Mouse (Mus musculus) MEL (cell line): Measurements from ENCODE around the gene Olfr1394.

Experiments used
- CHD2 ChIP-seq: IDR thresholded peaks from 2 replicates; pipeline ENCODE4 v1.6.1; 2011; ENCODE audit warnings: low read length, improper control_type of control experiment
- CTCF ChIP-seq, 3 experiments: IDR thresholded peaks in 2 of 3; conservative IDR thresholded peaks in 1 of 3; 2 replicates each; pipeline ENCODE4 v1.5.1; 2011 to 2012; ENCODE audit warnings: low read length in 3 of 3, low read depth in 2 of 3, mild to moderate bottlenecking in 2 of 3, improper control_type of control experiment in 1 of 3, inconsistent platforms in 1 of 3, mixed read lengths in 1 of 3, moderate library complexity in 1 of 3; ENCODE audit not compliant: control insufficient read depth in 1 of 3, insufficient read depth in 1 of 3, poor library complexity in 1 of 3, severe bottlenecking in 1 of 3
- NRF1 ChIP-seq: IDR thresholded peaks from 2 replicates; pipeline ENCODE4 v1.6.1; 2014; ENCODE audit warnings: low read depth, mild to moderate bottlenecking, inconsistent platforms, low read length, improper control_type of control experiment, moderate library complexity; ENCODE audit not compliant: poor library complexity, insufficient read depth, severe bottlenecking
- POLR2A ChIP-seq, 2 experiments: IDR thresholded peaks; 2 replicates each; pipeline ENCODE4 v1.6.1; 2011 to 2012; ENCODE audit warnings: low read length in 2 of 2, mild to moderate bottlenecking in 2 of 2, control low read depth in 1 of 2, improper control_type of control experiment in 1 of 2, low read depth in 1 of 2, moderate library complexity in 1 of 2; ENCODE audit not compliant: control insufficient read depth in 1 of 2, insufficient read depth in 1 of 2, poor library complexity in 1 of 2
- RAD21 ChIP-seq: IDR thresholded peaks from 2 replicates; pipeline ENCODE4 v1.6.1; 2011; ENCODE audit warnings: mild to moderate bottlenecking, low read depth, low read length, improper control_type of control experiment
- TAL1 ChIP-seq: IDR thresholded peaks from 2 replicates; pipeline ENCODE4 v1.6.1; 2012; ENCODE audit warnings: mild to moderate bottlenecking, inconsistent platforms, low read length, moderate library complexity, mixed read lengths
- USF2 ChIP-seq, 2 experiments: IDR thresholded peaks; 2 replicates each; pipeline ENCODE4 v1.6.1; 2011 to 2012; ENCODE audit warnings: improper control_type of control experiment in 2 of 2, low read length in 2 of 2, borderline replicate concordance in 1 of 2, inconsistent platforms in 1 of 2, low read depth in 1 of 2, mild to moderate bottlenecking in 1 of 2; ENCODE audit not compliant: insufficient read depth in 1 of 2

DNA sequence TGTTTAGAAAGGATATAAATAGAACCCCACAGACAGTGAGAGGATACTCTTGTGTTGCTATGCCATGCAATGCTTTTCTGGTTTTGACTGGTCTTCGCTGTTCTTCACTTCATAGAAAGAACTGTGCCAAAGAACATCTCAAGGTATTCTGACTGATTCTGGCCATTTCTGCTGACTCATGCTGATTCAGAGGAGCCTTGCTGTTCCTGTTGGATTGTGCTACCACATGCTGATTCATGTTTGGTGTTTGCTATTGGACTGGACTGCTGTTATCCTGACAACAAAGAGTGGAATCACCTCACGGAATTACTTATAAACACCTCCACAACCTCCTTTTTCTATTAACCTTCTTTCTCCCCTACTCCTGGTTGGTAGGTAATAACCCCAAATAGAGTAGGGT lies 30.0 kb upstream of the Olfr1394 start:
- TF ChIP-seq CTCF (IDR thresholded peaks at IDR 0.05 in 2 of 3, conservative IDR thresholded peaks at IDR 0.05 in 1 of 3; ENCODE audit: control insufficient read depth in 1 of 3, insufficient read depth in 1 of 3, low read depth in 2 of 3, low read length in 3 of 3, poor library complexity in 1 of 3, severe bottlenecking in 1 of 3), result no peak
- no peak for TF ChIP-seq TAL1
- no peak for TF ChIP-seq POLR2A (IDR thresholded peaks at IDR 0.05; ENCODE audit: control insufficient read depth in 1 of 2, insufficient read depth in 1 of 2, low read depth in 1 of 2, low read length in 2 of 2, poor library complexity in 1 of 2)
- no peak for TF ChIP-seq NRF1
- no peak for TF ChIP-seq RAD21
- TF ChIP-seq CHD2, result no peak
- no peak for TF ChIP-seq USF2 (IDR thresholded peaks at IDR 0.05; ENCODE audit: borderline replicate concordance in 1 of 2, insufficient read depth in 1 of 2, low read depth in 1 of 2, low read length in 2 of 2)
